Mouse (Mus musculus) brown adipose tissue, adult 24 weeks (tissue): ENCODE results near the gene Arg2. TPM values are rescaled to one million over a fixed set of nuclear protein-coding genes. Genes with fewer than 3 reads are reported as not detected.

Source experiments
- H3K27ac ChIP-seq: fragments of 200-500 bp; replicated peaks from 2 replicates; pipeline ENCODE4 v1.5.1; 2012; ENCODE audit warnings: low read depth, mild to moderate bottlenecking, low read length
- H3K4me1 ChIP-seq: fragments of 200-500 bp; 2 replicates; pipeline ENCODE4 v1.6.1; 2012; ENCODE audit warnings: low read length, mixed read lengths; ENCODE audit not compliant: control insufficient read depth, insufficient read depth, insufficient read length
- H3K4me3 ChIP-seq: fragments of 200-500 bp; 2 replicates; pipeline ENCODE4 v1.5.1; 2012; ENCODE audit warnings: low read depth, mild to moderate bottlenecking, low read length, moderate library complexity; ENCODE audit not compliant: insufficient read depth
- polyA plus RNA-seq: library from polyadenylated mRNA; stranded (reverse); fragments of >200 nt; gene quantifications from 2 replicates; pipeline ENCODE4 v1.2.4, GENCODE M21; 2012; ENCODE audit not compliant: missing spikeins, insufficient read depth, insufficient read length

Arg2 gene
- not detected in 2 replicates for polyA plus RNA-seq

DNA sequence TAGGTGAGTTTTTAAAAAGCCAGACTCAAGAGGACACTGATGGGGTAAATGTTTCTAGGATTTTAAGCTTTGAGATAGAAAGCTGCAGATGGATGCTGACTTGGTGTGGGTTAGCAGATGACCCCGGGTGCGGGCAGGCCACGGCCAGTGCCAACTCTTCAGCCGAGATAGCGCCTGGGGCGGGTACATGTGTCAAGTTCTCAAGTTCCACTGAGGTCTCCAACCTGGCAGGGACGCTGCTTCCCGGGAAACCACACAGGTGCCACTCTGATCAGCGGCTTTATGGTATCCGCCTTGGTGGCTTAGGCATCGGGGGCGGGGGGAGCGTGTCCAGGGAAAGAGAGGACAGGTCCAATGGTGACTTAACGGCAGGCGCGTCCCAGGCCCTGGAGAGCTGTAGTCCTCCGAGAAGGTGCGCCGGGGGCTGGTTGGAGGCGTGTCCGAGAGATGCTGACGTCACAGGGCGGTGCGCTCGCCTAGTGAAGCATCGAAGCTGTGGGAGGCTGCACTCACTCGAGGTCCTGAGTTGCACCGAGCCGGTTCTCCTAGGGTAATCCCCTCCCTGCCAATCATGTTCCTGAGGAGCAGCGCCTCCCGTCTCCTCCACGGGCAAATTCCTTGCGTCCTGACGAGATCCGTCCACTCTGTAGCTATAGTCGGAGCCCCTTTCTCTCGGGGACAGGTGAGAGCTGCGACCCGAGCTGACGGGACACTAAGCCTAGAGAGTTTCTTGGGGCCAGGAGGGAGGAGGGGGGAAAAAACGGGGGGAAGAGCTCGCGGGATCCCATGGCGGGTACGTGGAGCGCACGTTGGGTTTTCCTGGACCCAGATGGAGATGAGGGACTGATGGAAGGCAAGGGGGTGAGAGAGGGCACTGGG, at the start of gene Arg2:
Gene Arg2 (plus strand): TSS at position 479 of the 879 bp plus-strand sequence.
- H3K27ac ChIP-seq: no peak within 1 kb of the TSS
- H3K4me1 ChIP-seq: peaks cover 8% of the 10 kb centered on the region; the same call in 1 of the 2 replicates
- H3K4me3 ChIP-seq: peak within 1 kb of the TSS; percentile 33

- H3K27ac ChIP-seq: no peak within 1 kb of the TSS
- H3K4me1 ChIP-seq: no peaks in the 10 kb centered on the region
- peak within 1 kb of the TSS; percentile 74 for H3K4me3 ChIP-seq
Observed at GRCm38 (mm10) chr12:79089182-79089812, 41.3 kb upstream of the Arg2 start, which contains the start of gene Pigh. Pigh (minus strand) TSS chr12:79089651.

DNA sequence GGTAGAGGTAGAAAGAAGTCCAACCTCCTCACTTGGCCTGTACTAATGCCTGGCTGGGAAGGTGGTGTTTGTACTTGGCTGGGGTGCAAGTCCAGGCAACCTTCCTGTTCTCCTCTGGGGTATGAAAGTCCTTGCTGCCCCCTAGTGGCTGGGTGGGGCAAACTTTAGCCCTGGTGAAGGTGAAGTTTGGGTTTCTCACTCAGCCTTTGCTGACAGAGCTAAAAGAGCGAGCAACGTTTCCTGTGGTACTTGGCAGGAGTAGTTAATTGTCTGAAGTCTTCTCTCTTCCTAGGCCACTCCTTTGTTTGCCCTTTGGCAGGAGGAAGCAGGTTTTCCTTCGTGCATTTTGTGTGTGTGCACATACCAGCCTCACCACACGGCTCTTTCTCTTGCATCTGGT, 38.0 kb upstream of the Arg2 start:
- Histone ChIP-seq H3K4me3 (no peak overlapping the region), H3K27ac (no peak overlapping the region), H3K4me1 (no peaks in the 10 kb centered on the region)

GRCm38 (mm10) chr12:79097106-79097752, 33.3 kb upstream of the Arg2 start:
- no peak overlapping the region for H3K27ac ChIP-seq
- no peak overlapping the region for H3K4me3 ChIP-seq
- no peaks in the 10 kb centered on the region for H3K4me1 ChIP-seq

DNA sequence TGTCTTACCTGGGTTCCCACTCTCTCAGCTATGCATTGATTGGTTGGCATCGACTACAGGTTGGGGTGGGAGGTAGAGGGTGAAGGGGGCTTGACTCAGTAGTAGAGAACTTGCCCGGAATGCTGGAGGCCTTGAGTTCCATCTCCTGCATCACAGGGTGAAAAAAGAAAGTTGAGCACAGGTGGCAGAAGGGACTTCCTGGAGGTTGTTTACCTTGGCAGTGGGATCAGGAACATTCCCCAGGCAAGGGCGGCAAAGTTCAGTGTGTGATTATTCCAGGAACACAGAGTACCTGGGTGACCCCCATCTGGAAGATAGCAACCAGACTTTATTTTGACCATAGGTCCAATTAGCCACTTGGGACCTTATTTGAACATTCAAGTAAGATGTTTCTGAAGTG, 26.8 kb upstream of the Arg2 start:
- Histone ChIP-seq H3K4me3 (no peak overlapping the region), H3K27ac (no peak overlapping the region), H3K4me1 (no peaks in the 10 kb centered on the region)

GRCm38 (mm10) chr12:79104544-79104943, 26.0 kb upstream of the Arg2 start:
- Histone ChIP-seq H3K4me3 (no peak overlapping the region), H3K27ac (no peak overlapping the region), H3K4me1 (no peaks in the 10 kb centered on the region)

GRCm38 (mm10) chr12:79105312-79105711, 25.3 kb upstream of the Arg2 start:
- Histone ChIP-seq H3K4me1 (no peaks in the 10 kb centered on the region), H3K4me3 (no peak overlapping the region), H3K27ac (no peak overlapping the region)

GRCm38 (mm10) chr12:79118991-79119390, 11.6 kb upstream of the Arg2 start:
- H3K27ac ChIP-seq: no peak overlapping the region
- no peaks in the 10 kb centered on the region for H3K4me1 ChIP-seq
- H3K4me3 ChIP-seq: no peak overlapping the region

- Histone ChIP-seq H3K4me3 (no peak overlapping the region), H3K4me1 (no peaks in the 10 kb centered on the region), H3K27ac (no peak overlapping the region)
Observed at GRCm38 (mm10) chr12:79122820-79123219, 7.8 kb upstream of the Arg2 start.

- no peak overlapping the region for H3K4me3 ChIP-seq
- no peak overlapping the region for H3K27ac ChIP-seq
- peaks cover 8% of the 10 kb centered on the region; the same call in 1 of the 2 replicates for H3K4me1 ChIP-seq
Observed at GRCm38 (mm10) chr12:79131178-79131675, 650 bp downstream of the Arg2 start.

GRCm38 (mm10) chr12:79131706-79132460, 1.3 kb downstream of the Arg2 start:
- H3K4me3 ChIP-seq: no peak overlapping the region

GRCm38 (mm10) chr12:79134676-79135075, 4.1 kb downstream of the Arg2 start:
- Histone ChIP-seq H3K4me1 (peaks cover 8% of the 10 kb centered on the region; the same call in 1 of the 2 replicates), H3K4me3 (no peak overlapping the region), H3K27ac (no peak overlapping the region)

More at GRCm38 (mm10) chr12:79131706-79132460, 1.3 kb downstream of the Arg2 start:
- Histone ChIP-seq H3K4me1 (peaks cover 8% of the 10 kb centered on the region; the same call in 1 of the 2 replicates), H3K27ac (no peak overlapping the region)

DNA sequence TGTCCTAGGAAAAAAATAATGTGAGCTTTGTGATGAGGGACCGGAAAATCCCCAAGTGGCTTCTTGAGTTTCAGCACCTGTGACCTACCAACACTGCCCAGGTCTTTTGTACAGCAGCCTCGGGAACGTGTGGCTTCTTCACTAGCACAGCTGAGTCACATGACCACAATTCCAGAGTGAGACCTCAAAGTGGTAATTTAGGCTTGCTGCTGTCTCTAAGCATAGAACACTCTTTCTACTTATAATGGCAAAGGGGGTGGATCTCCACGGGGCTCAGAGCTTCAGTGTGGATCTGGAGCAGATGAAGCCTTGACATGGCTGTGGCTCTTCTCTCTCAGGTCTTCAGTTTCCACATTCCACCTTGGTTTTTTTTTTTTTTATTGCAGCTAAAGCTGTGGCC, 4.5 kb downstream of the Arg2 start:
- peaks cover 8% of the 10 kb centered on the region; the same call in 1 of the 2 replicates for H3K4me1 ChIP-seq
- H3K4me3 ChIP-seq: no peak overlapping the region
- no peak overlapping the region for H3K27ac ChIP-seq

DNA sequence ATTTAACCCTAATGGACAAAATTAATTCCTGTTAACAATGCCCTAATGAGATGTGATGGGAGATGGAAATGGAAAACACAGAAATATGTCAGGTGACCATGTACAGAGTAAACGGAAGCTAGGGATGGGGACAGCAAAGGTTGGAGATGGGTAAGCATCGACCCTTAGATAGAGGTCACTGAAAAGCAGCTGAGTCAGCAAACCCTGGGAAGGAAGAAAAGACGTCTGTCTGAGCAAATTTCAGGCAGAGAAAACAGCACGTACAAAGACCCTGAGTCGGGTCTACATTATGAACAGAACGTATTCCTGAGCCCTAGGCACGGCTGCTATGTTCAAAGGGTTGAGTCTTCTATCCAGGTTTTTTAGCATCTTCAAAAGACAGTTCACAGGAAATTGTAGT, 6.4 kb downstream of the Arg2 start:
- no peaks in the 10 kb centered on the region for H3K4me1 ChIP-seq
- H3K27ac ChIP-seq: no peak overlapping the region
- no peak overlapping the region for H3K4me3 ChIP-seq
